Mouse (Mus musculus): Measurements from ENCODE around the gene Cdc42se2. TPM values are rescaled to one million over a fixed set of nuclear protein-coding genes. Genes with fewer than 3 reads are reported as not detected.

Cdc42se2 gene
- total RNA-seq, 2 experiments from 2014 or later, result 138 to 151 TPM

DNA sequence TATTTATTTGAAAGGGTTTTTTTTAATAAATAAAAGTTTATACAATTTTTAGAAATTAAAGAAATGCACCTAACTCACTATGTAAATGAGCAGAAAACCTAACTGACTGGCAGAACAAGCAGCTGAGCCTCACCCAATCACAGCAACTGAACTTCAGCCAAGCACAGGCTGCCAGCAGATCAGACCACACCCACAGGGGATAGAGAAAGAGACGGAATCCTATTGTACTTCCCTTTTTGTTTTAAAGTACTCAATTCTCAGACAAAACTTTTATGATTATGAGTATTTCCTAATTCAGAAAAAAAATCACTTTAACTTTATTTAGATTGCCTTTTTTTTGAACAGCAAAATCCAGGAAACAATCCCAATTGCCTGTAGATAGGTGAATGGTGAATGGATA, 29.5 kb downstream of the Cdc42se2 start:
- DNase-seq (ENCODE audit: low spot score in 2 of 2), result no peak

DNA sequence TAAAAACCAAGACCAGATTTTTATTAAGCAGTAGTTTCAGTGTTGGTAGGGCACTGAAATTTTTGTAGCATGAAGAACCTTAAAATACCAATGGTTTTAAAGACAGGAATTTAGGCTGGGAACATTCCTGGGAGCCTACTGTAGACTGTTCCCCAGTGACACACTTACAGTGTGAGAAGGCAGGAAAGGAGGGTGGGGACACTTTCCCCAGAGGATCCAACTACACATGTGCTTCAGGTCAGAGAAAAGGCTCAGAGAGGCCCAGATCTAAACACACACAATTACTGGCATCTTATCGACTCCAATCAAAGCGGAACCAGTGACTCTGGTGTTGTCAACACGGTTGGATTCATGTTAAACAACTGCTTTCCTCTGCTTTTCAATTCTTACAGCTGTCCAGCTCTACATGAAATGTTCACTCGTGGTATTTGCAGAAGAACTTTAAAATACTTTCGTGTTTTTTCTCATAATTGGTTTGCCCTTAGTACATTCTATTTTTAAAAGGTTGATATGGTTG, 32.3 kb downstream of the Cdc42se2 start:
- no peak for DNase-seq (ENCODE audit: low spot score in 2 of 2)

DNA sequence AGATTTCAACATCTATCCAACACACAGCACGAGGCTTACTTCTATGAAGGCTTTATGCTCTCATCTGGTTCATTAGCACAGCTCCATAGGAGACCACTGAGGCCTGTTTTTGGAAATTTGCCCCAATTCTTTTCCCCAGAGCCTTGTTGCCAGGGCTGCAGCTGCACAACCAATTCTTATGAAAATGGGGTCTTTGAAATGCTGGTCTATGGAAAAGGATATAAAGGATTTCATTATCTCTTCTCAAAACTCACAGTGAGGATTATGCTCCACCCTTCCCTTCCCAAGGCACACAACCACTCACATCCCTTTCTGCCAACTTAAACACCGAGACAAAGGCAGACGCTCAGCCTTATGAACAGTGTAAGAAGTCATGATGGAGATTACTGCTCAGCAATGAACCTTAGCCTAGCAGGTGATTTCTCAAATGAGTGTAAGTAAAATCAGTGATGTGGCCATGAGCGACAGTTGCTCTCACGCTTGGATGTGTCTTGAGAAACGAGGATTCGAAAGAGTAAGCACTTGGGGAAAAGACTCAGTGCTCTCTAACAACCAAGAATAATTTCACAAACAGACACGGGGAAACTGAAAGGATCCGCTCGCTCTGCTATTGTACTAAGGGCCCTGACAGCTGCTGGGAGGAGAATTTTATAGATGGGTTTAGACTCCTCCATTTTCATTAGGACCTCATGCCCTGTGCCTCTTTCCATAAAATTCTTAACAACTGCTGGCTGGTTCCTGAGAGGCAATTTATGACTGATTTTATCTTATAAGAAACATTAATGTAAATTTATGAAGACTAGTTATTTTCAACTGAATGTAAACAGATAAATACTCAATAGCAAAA, 33.0 kb downstream of the Cdc42se2 start:
- DNase-seq (ENCODE audit: low spot score in 2 of 2), result peak; percentile 27 to 35

GRCm38 (mm10) chr11:54751502-54751901, 36.0 kb downstream of the Cdc42se2 start:
- DNase-seq (ENCODE audit: low spot score in 2 of 2), result no peak

DNA sequence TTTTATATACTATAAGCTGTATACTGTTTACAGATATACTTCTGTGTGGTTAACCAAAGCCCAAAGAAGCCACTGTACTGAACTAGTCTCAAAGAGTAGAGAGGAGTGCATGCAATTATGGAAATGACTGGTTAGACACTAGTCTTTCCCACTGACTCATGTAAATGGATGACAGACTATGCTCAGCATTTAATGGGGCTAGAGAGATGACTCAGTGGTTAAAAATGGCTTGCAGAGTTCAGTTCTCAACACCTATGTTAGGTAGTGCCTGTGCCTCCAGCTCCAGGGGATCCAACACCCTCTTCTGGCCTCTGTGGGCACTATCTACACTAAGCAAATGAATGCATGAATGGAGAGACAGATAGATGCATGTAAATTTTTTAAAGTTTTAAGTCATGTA, 38.6 kb downstream of the Cdc42se2 start:
- DNase-seq (ENCODE audit: low spot score in 2 of 2), result no peak

GRCm38 (mm10) chr11:54744231-54744630, 43.2 kb downstream of the Cdc42se2 start:
- DNase-seq (ENCODE audit: low spot score in 2 of 2), result no peak

DNA sequence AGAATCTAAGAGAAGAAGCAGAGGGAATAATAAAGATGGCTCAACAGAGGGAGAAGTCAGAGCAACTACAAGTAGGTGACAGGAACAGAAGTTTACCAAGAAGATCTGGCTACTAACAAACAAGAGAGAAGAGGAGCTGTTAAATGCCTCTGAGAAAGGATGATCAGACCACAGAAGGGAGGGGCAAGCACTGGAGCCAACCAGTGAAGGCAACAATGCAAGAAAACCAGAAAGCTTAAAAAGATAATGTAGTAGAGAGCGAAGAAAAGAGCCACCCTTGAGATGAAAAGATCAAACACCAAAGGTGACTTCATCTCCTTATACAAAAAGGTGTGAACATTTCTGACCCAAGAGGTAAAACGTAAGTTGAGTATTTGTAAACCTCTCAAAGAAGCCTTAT, 46.1 kb downstream of the Cdc42se2 start:
- DNase-seq (ENCODE audit: low spot score in 2 of 2), result no peak

DNA sequence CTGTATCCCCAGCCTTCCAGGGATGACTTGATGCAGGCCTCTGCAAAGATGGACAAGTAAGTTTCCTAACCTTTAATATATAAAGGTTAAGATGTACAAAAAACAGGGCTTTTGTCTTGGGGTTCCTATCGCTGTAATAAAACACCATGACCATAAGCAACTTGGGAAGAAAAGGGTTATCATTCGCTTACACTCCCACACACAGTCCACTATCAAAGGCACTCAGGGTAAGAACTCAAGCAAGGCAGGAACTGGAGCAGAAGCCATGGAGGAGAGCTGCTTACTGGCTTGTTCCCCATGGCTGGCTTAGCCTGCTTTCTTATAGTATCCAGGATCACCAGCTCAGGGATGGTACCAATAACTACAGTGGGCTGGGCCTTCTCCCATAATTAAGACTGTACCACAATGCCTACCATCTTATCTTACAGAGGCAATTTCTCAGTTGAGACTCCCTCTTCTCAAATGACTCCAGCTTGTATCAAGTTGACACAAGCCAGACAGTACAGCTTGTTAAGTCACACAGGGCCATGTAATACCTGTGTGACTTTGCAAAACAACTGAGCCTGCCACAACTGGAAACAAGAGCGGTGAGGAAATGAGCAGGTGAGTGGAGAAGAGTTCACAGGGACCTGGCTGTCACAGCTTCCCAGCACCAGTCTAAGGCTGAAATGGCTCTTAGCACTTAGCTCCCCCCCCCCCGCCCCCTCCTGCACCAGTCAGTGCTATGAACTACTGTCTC, 48.3 kb downstream of the Cdc42se2 start:
- DNase-seq (ENCODE audit: low spot score in 2 of 2), result no peak

DNA sequence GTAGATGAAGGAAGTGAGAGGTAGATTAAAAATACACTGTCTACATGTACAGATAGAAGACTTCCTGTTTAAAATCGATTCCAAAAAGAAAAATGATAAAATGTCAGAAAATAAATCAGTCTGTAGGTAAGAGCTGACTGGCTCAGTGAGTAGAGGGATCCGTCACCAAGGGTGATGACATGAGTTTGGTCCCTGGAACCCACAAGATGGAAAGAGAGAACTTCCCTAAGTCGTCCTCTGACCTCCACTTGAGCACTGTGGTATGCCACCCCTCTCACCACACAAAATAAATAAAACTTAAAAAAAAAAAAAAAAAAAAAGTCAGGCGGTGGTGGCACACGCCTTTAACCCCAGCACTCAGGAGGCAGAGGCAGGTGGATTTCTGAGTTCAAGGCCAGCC, 50.6 kb downstream of the Cdc42se2 start:
- DNase-seq (ENCODE audit: low spot score in 2 of 2), result no peak

- no peak for DNase-seq (ENCODE audit: low spot score in 2 of 2)
Measured at GRCm38 (mm10) chr11:54735114-54735513, 52.4 kb downstream of the Cdc42se2 start.

DNA sequence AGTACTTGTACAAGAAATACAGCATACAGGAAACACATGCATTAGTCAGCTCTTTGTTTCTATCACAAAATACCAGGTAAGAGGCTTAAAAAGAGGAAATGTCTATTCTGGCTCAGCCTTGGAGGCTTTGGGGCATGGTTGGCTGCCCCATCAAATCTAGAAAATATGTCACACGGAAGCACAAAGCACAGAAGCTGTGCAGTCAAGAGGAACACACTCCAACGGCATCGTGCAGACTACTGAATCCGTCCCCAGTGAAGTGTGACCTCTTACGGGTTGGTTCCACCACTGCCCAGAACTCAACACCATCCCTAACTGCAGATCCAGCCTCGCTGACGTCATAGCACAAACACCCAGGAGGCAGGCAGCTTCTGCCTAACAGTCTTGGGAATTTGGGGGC, 53.9 kb downstream of the Cdc42se2 start:
- DNase-seq (ENCODE audit: low spot score in 2 of 2), result no peak

- DNase-seq (ENCODE audit: low spot score in 2 of 2), result no peak
Measured at GRCm38 (mm10) chr11:54731367-54731766, 56.1 kb downstream of the Cdc42se2 start.

DNA sequence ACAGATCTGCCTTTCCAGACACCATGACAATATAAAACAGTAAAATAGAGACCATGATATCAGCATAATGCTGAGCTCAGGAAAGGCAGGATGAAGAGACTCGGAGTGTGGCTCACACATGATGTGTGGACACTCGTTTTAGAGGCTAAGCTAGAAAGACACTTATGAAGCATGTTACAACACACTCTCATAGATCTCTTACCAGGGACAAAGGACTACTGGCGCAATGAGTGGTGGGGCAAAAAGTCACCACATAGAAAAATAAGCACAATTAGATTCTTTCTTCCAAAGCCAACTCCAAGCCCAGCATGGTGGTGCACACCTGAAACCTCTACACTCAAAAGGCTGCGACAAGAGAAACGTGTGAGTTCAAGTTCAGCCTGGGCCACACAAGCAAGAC, 56.5 kb downstream of the Cdc42se2 start:
- no peak for DNase-seq (ENCODE audit: low spot score in 2 of 2)

DNA sequence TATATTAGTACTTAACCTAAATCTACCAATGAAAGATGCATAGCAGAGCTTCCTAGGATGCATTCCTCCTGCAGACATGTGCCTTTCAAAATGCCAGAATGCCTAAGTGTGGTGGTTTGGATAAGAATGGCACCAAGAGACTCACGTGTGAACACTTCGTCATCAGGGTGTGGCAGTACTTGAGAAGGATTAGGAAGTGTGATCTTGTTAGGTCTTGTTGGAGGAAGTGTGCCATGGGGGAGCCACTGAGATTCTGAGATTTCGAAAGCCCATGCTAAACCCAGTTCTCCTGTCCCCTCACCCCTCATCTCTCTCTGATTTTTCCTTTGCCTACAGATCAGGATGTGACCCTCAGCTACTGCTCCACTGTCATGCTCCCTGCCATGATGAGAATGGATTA, 58.2 kb downstream of the Cdc42se2 start:
- DNase-seq (ENCODE audit: low spot score in 2 of 2), result no peak

GRCm38 (mm10) chr11:54728371-54728770, 59.1 kb downstream of the Cdc42se2 start:
- DNase-seq (ENCODE audit: low spot score in 2 of 2), result no peak

DNA sequence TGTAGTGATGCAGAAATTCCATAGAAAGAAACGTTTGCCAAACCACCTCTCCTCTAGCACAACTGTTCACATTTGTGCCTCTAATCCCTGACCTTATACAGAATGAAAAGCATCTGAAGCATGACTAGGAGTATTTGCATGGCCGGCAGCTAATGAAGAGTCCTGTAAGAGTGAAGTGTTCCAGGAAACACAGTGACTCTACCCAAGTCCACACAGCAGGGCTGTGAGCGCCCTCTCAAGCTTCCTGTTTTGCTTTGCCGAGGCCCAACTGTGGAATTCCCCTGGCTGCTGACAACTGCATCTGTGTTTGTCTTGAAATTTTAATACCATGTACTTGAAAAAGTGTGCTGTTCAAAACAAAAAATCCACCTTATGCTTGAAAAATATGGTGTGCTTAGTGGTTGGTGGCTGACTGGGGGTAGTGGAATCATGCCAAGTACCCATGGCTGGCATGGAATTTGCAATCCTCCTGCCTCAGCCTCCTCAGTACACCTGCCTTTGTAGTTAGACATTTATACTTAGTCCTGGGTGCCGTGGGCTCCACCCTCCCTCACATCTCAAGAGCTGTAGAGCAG, 60.1 kb downstream of the Cdc42se2 start:
- peak in 1 of 2 experiments; percentile 33 for DNase-seq (ENCODE audit: low spot score in 2 of 2)

DNA sequence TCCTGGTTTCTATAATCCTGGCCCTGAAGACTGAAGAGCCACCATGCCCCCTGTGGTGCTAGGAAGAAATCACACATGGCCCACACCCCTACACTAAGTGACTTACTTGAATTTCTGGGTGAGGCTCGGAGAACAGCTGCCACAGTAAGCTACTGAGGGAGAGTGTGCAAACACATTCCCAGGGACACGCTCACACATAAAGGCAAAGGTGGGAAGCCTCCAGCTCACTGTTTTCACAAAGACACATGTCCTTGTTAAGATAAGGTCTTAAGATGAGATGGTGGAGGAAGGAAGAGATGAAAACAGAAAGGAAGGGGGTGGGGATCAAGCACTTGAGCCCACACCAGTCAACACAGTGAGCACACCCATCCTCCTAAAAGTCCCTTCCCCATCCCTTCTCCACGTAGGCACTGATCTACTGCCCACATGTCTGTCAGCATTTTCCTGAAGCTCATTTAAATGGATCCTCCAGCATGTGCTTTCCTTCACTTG, 60.9 kb downstream of the Cdc42se2 start:
- DNase-seq (ENCODE audit: low spot score in 2 of 2), result no peak

GRCm38 (mm10) chr11:54724353-54725034, 63.0 kb downstream of the Cdc42se2 start:
- no peak for DNase-seq (ENCODE audit: low spot score in 2 of 2)

- DNase-seq (ENCODE audit: low spot score in 2 of 2), result no peak
Measured at GRCm38 (mm10) chr11:54722057-54722456, 65.4 kb downstream of the Cdc42se2 start.

- DNase-seq (ENCODE audit: low spot score in 2 of 2), result no peak
Measured at GRCm38 (mm10) chr11:54718601-54719000, 68.9 kb downstream of the Cdc42se2 start.

GRCm38 (mm10) chr11:54717893-54718292, 69.6 kb downstream of the Cdc42se2 start:
- DNase-seq (ENCODE audit: low spot score in 2 of 2), result no peak

Measured in layer of hippocampus, postnatal 10 days (tissue).